Mouse (Mus musculus) heart, embryonic 10.5 days (tissue): ENCODE data around the gene Akap7. TPM values are rescaled to one million over a fixed set of nuclear protein-coding genes. Genes with fewer than 3 reads are reported as not detected.

Experiments
- DNase-seq: peaks from one replicate; pipeline ENCODE4 v3.0.0-alpha.2; 2017; ENCODE audit warnings: low spot score
- H3K27ac ChIP-seq: fragments of 300-500 bp; sonication (generic); 2 replicates; pipeline ENCODE4 v1.5.1; 2016; ENCODE audit warnings: mild to moderate bottlenecking
- H3K27me3 ChIP-seq: fragments of 300-500 bp; sonication (generic); 2 replicates; pipeline ENCODE4 v1.6.1; 2016; ENCODE audit warnings: mild to moderate bottlenecking; ENCODE audit not compliant: poor library complexity, insufficient read depth, severe bottlenecking
- H3K36me3 ChIP-seq: fragments of 300-500 bp; sonication (generic); 2 replicates; pipeline ENCODE4 v1.6.1; 2016; ENCODE audit warnings: mild to moderate bottlenecking, moderate library complexity
- H3K4me1 ChIP-seq: fragments of 300-500 bp; sonication (generic); 2 replicates; pipeline ENCODE4 v1.6.1; 2016; ENCODE audit warnings: mild to moderate bottlenecking
- H3K4me3 ChIP-seq: fragments of 300-500 bp; sonication (generic); 2 replicates; pipeline ENCODE4 v1.5.1; 2016; ENCODE audit warnings: mild to moderate bottlenecking, moderate library complexity
- H3K9me3 ChIP-seq: fragments of 300-500 bp; sonication (generic); 2 replicates; pipeline ENCODE4 v1.6.1; 2016; ENCODE audit warnings: mild to moderate bottlenecking, moderate library complexity
- WGBS: fragments of 180-500 bp; shearing (Covaris S2); methylation state at CpG from one replicate; pipeline ENCODE4 v1.1.7; 2016; 5-methylcytosine and 5-hydroxymethylcytosine counted together
- polyA plus RNA-seq: library from polyadenylated mRNA; unstranded; fragments of >200 nt; fragmentation: Nextera tagmentation; extraction: Ambion mirVana; gene quantifications from 2 replicates; pipeline ENCODE4 v1.2.1, GENCODE M21; 2016

The Akap7 gene
- polyA plus RNA-seq = 18.4 and 24.6 TPM in 2 replicates

GRCm38 (mm10) chr10:25307770-25308169 lies at the start of gene Akap7:
Akap7 (minus strand) TSS chr10:25307870.
- Histone ChIP-seq H3K27ac (no peak within 1 kb of the TSS), H3K27me3 (no peaks in the 10 kb centered on the region), H3K4me1 (no peaks in the 10 kb centered on the region), H3K9me3 (no peaks in the 10 kb centered on the region), H3K36me3 (no peaks in the 10 kb centered on the region), H3K4me3 (no peak within 1 kb of the TSS)
- 88% methylated on average over 9 of the region's 9 CpGs for WGBS
- DNase-seq = no peak

- Histone ChIP-seq H3K36me3 (no peaks in the 10 kb centered on the region), H3K4me3 (no peak overlapping the region), H3K9me3 (no peaks in the 10 kb centered on the region), H3K4me1 (no peaks in the 10 kb centered on the region), H3K27ac (no peak overlapping the region), H3K27me3 (no peaks in the 10 kb centered on the region)
- DNase-seq = no peak
- WGBS = 86% methylated on average over 7 of the region's 7 CpGs
These were observed 46.7 kb upstream of the Akap7 start for GRCm38 (mm10) chr10:25354390-25354789.

- Histone ChIP-seq H3K36me3 (no peaks in the 10 kb centered on the region), H3K27me3 (no peaks in the 10 kb centered on the region), H3K27ac (no peak overlapping the region), H3K4me1 (no peaks in the 10 kb centered on the region), H3K9me3 (no peaks in the 10 kb centered on the region), H3K4me3 (no peak overlapping the region)
- DNase-seq = no peak
- WGBS = 93% methylated on average over 3 of the region's 3 CpGs
These were observed 46.3 kb upstream of the Akap7 start for GRCm38 (mm10) chr10:25353941-25354340.

- Histone ChIP-seq H3K27me3 (no peaks in the 10 kb centered on the region), H3K9me3 (no peaks in the 10 kb centered on the region), H3K36me3 (no peaks in the 10 kb centered on the region), H3K4me3 (no peak overlapping the region), H3K27ac (no peak overlapping the region), H3K4me1 (no peaks in the 10 kb centered on the region)
- DNase-seq = no peak
These were observed 35.1 kb upstream of the Akap7 start for GRCm38 (mm10) chr10:25342801-25343200.

GRCm38 (mm10) chr10:25340675-25341074 lies 33.0 kb upstream of the Akap7 start:
- no peaks in the 10 kb centered on the region for H3K36me3 ChIP-seq
- DNase-seq = no peak
- H3K27ac ChIP-seq = no peak overlapping the region
- H3K4me1 ChIP-seq = no peaks in the 10 kb centered on the region
- H3K9me3 ChIP-seq = no peaks in the 10 kb centered on the region
- H3K4me3 ChIP-seq = no peak overlapping the region
- H3K27me3 ChIP-seq = no peaks in the 10 kb centered on the region
- 92% methylated on average over 5 of the region's 5 CpGs for WGBS

GRCm38 (mm10) chr10:25333390-25334079 lies 25.9 kb upstream of the Akap7 start:
- 83% methylated on average over 4 of the region's 4 CpGs for WGBS
- no peaks in the 10 kb centered on the region for H3K27me3 ChIP-seq
- no peak for DNase-seq
- H3K4me3 ChIP-seq = no peak overlapping the region
- H3K9me3 ChIP-seq = no peaks in the 10 kb centered on the region
- no peaks in the 10 kb centered on the region for H3K4me1 ChIP-seq
- no peak overlapping the region for H3K27ac ChIP-seq
- no peaks in the 10 kb centered on the region for H3K36me3 ChIP-seq

GRCm38 (mm10) chr10:25331321-25332049 lies 23.8 kb upstream of the Akap7 start:
- H3K27me3 ChIP-seq = no peaks in the 10 kb centered on the region
- no peaks in the 10 kb centered on the region for H3K4me1 ChIP-seq
- no peaks in the 10 kb centered on the region for H3K36me3 ChIP-seq
- no peaks in the 10 kb centered on the region for H3K9me3 ChIP-seq
- 0 out of 2 replicates have a peak overlapping the region, but pooled peaks have one; percentile 12 for H3K27ac ChIP-seq
- no peak for DNase-seq
- no peak overlapping the region for H3K4me3 ChIP-seq
- WGBS = 73% methylated on average over 9 of the region's 9 CpGs

- H3K27ac ChIP-seq = no peak overlapping the region
- no peaks in the 10 kb centered on the region for H3K36me3 ChIP-seq
- no peak for DNase-seq
- no peaks in the 10 kb centered on the region for H3K27me3 ChIP-seq
- no peaks in the 10 kb centered on the region for H3K9me3 ChIP-seq
- H3K4me3 ChIP-seq = no peak overlapping the region
- WGBS = 84% methylated on average over 7 of the region's 7 CpGs
- H3K4me1 ChIP-seq = no peaks in the 10 kb centered on the region
These were observed 22.4 kb upstream of the Akap7 start for GRCm38 (mm10) chr10:25330094-25330493.

- H3K4me3 ChIP-seq = no peak overlapping the region
- 77% methylated on average over 6 of the region's 6 CpGs for WGBS
- no peak overlapping the region for H3K27ac ChIP-seq
- H3K9me3 ChIP-seq = no peaks in the 10 kb centered on the region
- H3K27me3 ChIP-seq = no peaks in the 10 kb centered on the region
- no peaks in the 10 kb centered on the region for H3K4me1 ChIP-seq
- no peak for DNase-seq
- H3K36me3 ChIP-seq = no peaks in the 10 kb centered on the region
These were observed 19.8 kb upstream of the Akap7 start for GRCm38 (mm10) chr10:25327511-25327910.

GRCm38 (mm10) chr10:25325690-25326089 lies 18.0 kb upstream of the Akap7 start:
- Histone ChIP-seq H3K27me3 (no peaks in the 10 kb centered on the region), H3K4me1 (no peaks in the 10 kb centered on the region), H3K36me3 (no peaks in the 10 kb centered on the region), H3K4me3 (no peak overlapping the region), H3K27ac (no peak overlapping the region), H3K9me3 (no peaks in the 10 kb centered on the region)
- 76% methylated on average over 4 of the region's 4 CpGs for WGBS
- no peak for DNase-seq

GRCm38 (mm10) chr10:25321198-25321597 lies 13.5 kb upstream of the Akap7 start:
- Histone ChIP-seq H3K36me3 (no peaks in the 10 kb centered on the region), H3K4me3 (no peak overlapping the region), H3K27ac (no peak overlapping the region), H3K27me3 (no peaks in the 10 kb centered on the region), H3K4me1 (peaks cover 19% of the 10 kb centered on the region), H3K9me3 (no peaks in the 10 kb centered on the region)
- WGBS = 78% methylated on average over 4 of the region's 4 CpGs
- no peak for DNase-seq

GRCm38 (mm10) chr10:25319531-25319930 lies 11.9 kb upstream of the Akap7 start:
- Histone ChIP-seq H3K36me3 (no peaks in the 10 kb centered on the region), H3K4me1 (peaks cover 19% of the 10 kb centered on the region), H3K4me3 (no peak overlapping the region), H3K27ac (no peak overlapping the region), H3K9me3 (no peaks in the 10 kb centered on the region), H3K27me3 (no peaks in the 10 kb centered on the region)
- DNase-seq = no peak

- H3K4me1 ChIP-seq = peaks cover 24% of the 10 kb centered on the region
- H3K27me3 ChIP-seq = no peaks in the 10 kb centered on the region
- no peak for DNase-seq
- no peaks in the 10 kb centered on the region for H3K9me3 ChIP-seq
- WGBS = 51% methylated on average over 5 of the region's 5 CpGs
- H3K4me3 ChIP-seq = no peak overlapping the region
- H3K27ac ChIP-seq = peak overlapping the region; percentile 76; the same call in 1 of the 2 replicates
- no peaks in the 10 kb centered on the region for H3K36me3 ChIP-seq
These were observed 10.7 kb upstream of the Akap7 start for GRCm38 (mm10) chr10:25318405-25318804.
